Mouse (Mus musculus) MEL (cell line): ENCODE measurements around the gene Fbxo3.

ENCODE experiments used
- GABPA ChIP-seq: IDR thresholded peaks from 2 replicates; pipeline ENCODE4 v1.6.1; 2012; ENCODE audit warnings: low read depth, mild to moderate bottlenecking, inconsistent platforms, low read length, improper control_type of control experiment, moderate library complexity
- TAL1 ChIP-seq: IDR thresholded peaks from 2 replicates; pipeline ENCODE4 v1.6.1; 2012; ENCODE audit warnings: mild to moderate bottlenecking, inconsistent platforms, low read length, moderate library complexity, mixed read lengths
- USF1 ChIP-seq: IDR thresholded peaks from 2 replicates; pipeline ENCODE4 v1.6.1; 2014; ENCODE audit warnings: low read depth, mild to moderate bottlenecking, inconsistent platforms, low read length, improper control_type of control experiment, moderate library complexity
- ZNF384 ChIP-seq: IDR thresholded peaks from 2 replicates; pipeline ENCODE4 v1.6.1; 2012; ENCODE audit warnings: low read depth, mild to moderate bottlenecking, inconsistent platforms, low read length, improper control_type of control experiment

GRCm38 (mm10) chr2:104069704-104070185 is 42.2 kb downstream of the Fbxo3 start, which contains the start of gene Cd59b:
- TF ChIP-seq GABPA (no peak), ZNF384 (no peak), TAL1 (no peak), USF1 (no peak)
